Comparison of ENCODE assay signal across 8 mouse cellular contexts in the genomic region with DNA sequence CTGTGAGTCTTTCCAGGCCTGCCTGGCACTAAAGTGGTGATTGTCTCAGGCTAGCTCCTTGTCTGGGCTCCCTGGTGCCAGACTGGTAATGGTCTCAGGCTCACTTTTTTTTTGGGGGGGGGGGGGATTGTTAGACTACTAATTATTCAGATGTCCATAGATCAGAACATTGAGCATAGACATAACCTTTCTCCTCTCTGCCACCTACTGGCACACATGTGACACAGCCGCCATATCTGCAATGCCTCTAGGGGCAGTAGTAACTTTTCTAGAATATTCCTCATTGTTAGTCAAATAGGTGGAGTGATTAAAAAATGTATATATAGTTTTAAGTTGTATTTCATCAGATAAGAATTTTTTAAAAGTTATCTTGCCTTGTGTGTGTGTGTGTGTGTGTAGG. TPM values are rescaled to one million over a fixed set of nuclear protein-coding genes. Genes with fewer than 3 reads are reported as not detected.
DNase-seq lines count a peak whose midpoint lies in the region.

No protein-coding gene starts in this region.

- DNase-seq in gastrocnemius, adult 18-20 months (ENCODE audit: low spot score): peak; percentile 69
- no peak for DNase-seq in gastrocnemius, postnatal 25 days
- DNase-seq in testis, postnatal 10 days (ENCODE audit: low spot score): peak; percentile 68
- DNase-seq in testis, postnatal 14 days (ENCODE audit: low spot score): no peak
- peak; percentile 51 for DNase-seq in cerebellum, adult 8-10 months
- peak; percentile 57 to 60 for DNase-seq in heart, postnatal 36 days
- DNase-seq in lung, postnatal 25 days (ENCODE audit: low spot score): peak; percentile 78
- DNase-seq in yolk sac, embryonic 10.5 days (ENCODE audit: low spot score): peak; percentile 12

- intact Hi-C loops in heart, postnatal 36 days (cut with DNase I): loop anchor here (1.0 kb wide), 1 partner anchor 44 kb away; no protein-coding TSS in a partner anchor

RNA-seq across cellular contexts. Expression of a gene that starts 53.3 kb away (rescaled TPM):
- total RNA-seq in gastrocnemius, adult 18-20 months (2021): 1 to 10 TPM; 3.7 to 3.8 TPM
- 1 to 10 TPM; 4.1 to 4.4 TPM for total RNA-seq in gastrocnemius, postnatal 25 days (2021)
- total RNA-seq in heart, postnatal 36 days (2021): 1 to 10 TPM; 4.6 to 5.4 TPM

RNA-seq across cellular contexts. Expression of a gene that starts 58.8 kb away (rescaled TPM):
- under 1 TPM; 0.31 to 0.41 TPM for total RNA-seq in gastrocnemius, adult 18-20 months (2021)
- not detected for total RNA-seq in gastrocnemius, postnatal 25 days (2021)
- total RNA-seq in heart, postnatal 36 days (2021): not detected

RNA-seq across cellular contexts. Expression of a gene that starts 58.9 kb away (rescaled TPM):
- total RNA-seq in gastrocnemius, adult 18-20 months (2021): 1 to 10 TPM; 3.1 to 4.0 TPM
- total RNA-seq in gastrocnemius, postnatal 25 days (2021): 1 to 10 TPM; 2.0 to 2.2 TPM
- total RNA-seq in heart, postnatal 36 days (2021): 1 to 10 TPM; 3.7 to 4.9 TPM

Comparison
In these comparisons a context has a peak if more than half of its experiments do, and no peak if none do; other contexts are left out.
1. DNase-seq: peak in gastrocnemius, adult 18-20 months (single experiment), testis, postnatal 10 days (single experiment), cerebellum, adult 8-10 months (single experiment), heart, postnatal 36 days (2 of 2), lung, postnatal 25 days (single experiment) and yolk sac, embryonic 10.5 days (single experiment); none in gastrocnemius, postnatal 25 days (single experiment) and testis, postnatal 14 days (single experiment).